Mouse (Mus musculus) embryo, embryonic 11.5 days (tissue): ENCODE measurements around the gene Nkd1.

Experiments
- DNase-seq: peaks from one replicate; pipeline ENCODE4 v3.0.0-alpha.2; 2012; ENCODE audit warnings: low read depth, low spot score

The Nkd1 gene

DNA sequence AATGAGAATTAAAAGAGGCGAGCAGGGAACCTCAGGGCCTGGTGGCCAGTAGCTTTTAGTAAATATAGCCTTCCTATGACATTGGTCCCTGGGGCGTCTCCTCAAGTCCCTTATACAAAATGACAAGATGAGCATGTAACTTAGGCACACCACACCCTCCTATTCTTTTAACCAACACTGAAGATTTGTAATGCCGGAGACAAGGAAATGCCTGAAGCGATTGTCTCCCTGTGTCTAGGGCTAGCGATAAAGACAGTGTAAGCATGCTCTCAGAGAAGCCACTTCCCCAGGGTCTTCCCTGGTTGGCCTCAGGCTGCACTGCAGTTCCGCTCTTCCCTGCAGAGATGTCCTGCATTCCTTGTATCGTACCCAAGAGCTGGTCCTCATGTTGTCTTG, 17.8 kb downstream of the Nkd1 start:
- no peak for DNase-seq

DNA sequence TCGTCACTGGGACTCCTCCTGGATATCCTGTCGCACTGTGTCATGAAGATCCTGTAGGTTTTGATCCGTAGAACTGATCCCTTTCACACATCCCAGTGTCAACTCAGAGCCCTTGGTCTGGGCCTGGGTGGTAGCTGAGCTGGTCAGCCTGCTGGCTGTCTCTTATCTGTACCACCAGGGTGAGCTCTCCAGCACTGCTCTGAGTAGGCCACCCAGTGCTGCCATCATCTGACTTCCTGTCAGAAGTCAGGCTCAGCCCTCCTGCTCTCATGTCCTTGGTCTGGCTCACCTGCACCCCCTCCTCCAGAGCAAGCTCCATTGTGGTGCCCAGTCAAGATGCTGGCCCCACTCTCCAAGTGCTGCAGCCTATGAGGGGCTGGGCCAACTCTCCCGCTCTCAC, 18.8 kb downstream of the Nkd1 start:
- DNase-seq, result no peak

DNA sequence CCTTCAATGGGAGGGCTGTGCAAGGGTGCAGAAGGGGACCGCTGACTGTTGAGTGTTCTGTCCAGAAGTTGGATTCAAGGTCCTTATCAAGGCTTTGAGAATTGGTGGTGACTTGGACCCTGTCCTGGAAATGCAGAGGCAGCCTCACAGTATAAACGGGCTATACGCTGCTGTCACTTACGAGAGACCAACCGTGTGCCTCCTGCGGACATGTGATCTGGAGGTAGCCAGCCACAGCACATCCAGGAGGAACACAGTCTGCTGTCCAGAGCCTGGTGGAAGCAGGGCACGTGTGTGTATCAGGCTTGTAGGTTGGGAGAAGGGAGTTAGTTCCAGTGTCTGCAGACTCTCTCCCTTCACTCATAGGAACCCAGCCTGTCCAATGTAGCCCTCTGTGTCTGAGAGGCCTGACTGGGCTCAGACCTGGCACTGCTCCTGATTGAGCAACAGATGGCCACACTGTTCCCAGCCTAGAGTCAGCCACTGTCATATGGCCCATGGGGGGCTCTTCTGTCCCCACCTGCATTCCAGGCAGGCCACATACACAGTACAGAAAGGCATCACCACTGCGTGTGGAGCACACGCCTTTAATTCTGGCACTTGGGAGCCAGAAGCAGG, 21.6 kb downstream of the Nkd1 start:
- DNase-seq, result no peak

DNA sequence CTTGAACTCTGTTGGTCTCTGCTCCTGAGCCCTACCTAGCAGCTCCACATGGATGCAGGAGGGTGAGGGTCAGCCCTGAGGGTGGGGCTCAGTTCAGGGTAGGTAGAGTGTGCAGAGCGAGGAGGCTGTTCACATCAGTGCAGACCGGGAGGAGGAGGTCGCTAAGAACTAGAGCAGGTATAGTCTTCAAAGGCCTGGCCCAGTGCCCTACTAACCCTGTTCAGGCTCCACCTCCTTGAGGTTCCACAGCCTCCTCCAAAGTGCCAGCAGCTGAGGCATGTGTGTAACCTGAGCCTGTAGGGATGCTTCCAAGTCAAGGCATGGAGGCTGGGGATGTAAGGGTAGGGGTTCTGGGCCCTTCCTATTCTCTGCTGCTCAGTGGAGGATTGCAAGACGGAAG, 23.5 kb downstream of the Nkd1 start:
- no peak for DNase-seq

- no peak for DNase-seq
These were observed 24.3 kb downstream of the Nkd1 start for GRCm38 (mm10) chr8:88545441-88545840.

GRCm38 (mm10) chr8:88546032-88546732, 25.0 kb downstream of the Nkd1 start:
- no peak for DNase-seq

DNA sequence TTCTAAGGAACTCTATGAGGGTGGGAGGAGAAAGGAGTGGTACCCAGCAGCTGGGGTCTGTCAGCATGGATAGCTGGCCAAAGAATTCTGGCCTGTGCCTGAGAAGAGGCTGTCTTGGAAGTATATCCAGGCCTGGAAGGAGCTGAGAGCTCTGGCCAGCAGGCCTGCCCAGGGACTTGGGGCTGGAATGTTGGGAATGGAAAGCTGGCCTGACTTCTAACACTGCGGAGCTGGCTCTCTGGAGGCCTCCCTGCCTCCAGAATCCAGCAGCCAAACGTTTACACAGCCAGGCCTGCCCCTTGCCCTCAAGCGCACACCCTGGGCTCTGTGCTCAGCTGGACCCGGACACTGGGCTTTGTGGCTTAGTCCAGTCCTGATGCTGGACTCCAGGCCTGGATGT, 34.5 kb downstream of the Nkd1 start:
- DNase-seq, result no peak

GRCm38 (mm10) chr8:88559985-88560473, 38.9 kb downstream of the Nkd1 start:
- no peak for DNase-seq

DNA sequence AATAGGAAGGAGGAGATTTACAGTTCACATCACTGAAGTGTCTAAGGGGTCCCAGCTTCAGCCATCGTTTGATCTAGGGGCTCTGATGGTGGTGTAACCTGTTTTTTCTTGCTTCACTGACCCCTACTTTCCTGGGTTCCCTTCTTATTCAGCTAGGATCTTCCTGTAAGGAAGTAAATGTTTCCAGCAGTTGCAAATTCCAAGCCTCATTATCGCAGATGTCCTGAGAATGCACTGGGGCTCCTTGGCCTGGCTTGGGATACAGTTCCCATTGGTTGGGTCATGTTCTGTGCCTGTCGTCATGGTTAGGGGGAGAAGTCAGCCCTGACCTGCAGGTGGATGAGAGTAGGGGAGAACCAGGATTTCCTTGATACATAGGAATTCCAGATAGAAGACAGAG, 40.2 kb downstream of the Nkd1 start:
- DNase-seq, result no peak

- DNase-seq, result no peak
These were observed 43.2 kb downstream of the Nkd1 start for GRCm38 (mm10) chr8:88564256-88564903.

DNA sequence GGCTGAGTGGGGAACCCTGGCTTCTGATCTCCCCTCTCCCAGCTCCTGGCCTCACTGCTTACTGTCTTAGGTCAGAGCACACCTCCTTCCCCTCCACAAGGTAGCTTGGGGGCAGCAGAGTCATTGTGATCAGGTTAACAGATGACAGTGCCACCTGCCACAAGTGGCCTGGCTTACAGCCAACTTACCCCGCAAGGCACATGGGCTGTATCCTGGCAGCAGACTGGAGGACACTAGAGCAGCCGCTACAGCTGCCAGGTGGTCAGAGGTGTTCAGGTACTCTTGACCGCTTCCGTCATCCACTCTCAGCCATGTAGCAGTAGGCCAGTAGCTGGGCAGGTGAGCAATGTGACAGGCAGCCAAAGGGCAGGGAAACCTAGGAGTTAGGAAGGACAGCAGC, 45.0 kb downstream of the Nkd1 start:
- DNase-seq, result no peak

DNA sequence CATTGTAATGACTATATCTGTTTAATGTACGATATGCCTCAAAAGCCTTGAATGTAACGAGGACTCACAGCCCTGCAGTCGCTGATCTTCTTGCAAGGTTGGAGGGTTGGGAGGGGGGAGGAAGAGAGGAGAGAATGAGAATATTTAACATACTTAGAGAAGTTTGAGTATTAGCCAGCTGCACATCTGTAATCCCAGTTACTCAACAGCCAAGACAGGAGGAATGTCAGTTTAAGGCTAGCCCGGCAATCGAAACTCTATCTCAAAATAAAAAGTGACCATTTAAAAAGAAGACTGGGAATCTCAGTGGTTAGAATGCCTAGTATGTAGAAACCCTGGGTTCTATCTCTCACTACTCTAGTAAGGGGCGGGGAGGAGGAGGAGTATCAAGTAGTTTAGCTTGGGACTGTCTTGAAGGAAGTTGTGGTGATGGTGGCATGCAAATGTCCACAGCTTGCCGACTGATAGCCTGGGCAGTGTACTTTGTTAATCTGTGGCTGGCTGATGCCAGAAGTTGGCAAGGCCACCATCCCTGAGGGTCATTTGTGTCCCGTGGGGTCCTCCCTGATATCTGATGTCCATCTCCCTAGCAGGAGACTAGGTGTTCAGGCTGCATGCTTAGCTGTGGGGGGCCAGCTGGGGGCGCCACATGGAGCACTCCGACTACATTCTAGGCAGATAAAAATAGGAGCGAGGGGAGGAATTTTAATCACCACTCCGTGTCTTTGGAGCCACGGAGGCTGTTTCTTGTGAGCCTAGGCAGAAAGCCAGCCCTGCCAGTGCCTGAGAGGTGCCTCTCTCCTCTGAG, 46.4 kb downstream of the Nkd1 start:
- no peak for DNase-seq

- DNase-seq, result no peak
These were observed 47.1 kb downstream of the Nkd1 start for GRCm38 (mm10) chr8:88568211-88568610.

GRCm38 (mm10) chr8:88569366-88569765, 48.2 kb downstream of the Nkd1 start:
- no peak for DNase-seq

- peak; percentile 32 for DNase-seq
These were observed 49.3 kb downstream of the Nkd1 start for GRCm38 (mm10) chr8:88570293-88570998.

- DNase-seq, result no peak
These were observed 50.5 kb downstream of the Nkd1 start for GRCm38 (mm10) chr8:88571434-88572184.

DNA sequence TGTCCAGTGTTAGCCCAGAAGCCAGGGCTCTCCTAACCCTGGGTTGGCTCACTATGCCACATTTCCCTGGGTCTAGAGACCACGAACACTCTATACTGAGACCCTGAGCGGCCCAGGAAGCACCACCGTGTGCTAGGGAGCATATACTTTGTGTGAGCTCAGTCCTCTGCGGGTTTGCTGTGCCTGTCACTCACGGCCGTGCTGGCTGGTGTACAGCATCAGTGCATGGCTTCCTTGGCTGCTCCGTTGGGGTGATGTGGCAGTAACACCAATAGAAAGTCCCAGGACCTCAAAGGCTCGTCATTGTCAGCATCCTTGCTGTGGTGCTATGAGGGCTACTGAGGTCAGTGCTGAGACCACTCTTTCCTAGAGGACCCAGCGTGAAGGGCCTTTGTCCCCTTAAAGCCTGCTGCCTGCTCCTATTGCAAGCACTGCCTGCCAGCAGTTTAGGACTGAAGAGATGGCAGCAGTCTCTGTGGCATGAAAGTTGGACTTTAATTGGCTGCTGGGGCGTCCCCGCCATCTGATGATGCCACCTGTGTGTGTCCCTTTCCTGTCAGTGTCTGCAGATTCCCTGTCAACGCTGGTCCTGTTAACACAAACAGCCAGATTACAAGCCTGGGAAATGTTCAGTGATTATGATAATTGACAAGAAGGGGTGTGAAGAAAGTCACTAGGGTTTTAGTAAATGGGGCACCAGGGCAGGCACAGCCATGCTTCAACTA, 51.2 kb downstream of the Nkd1 start:
- no peak for DNase-seq

- DNase-seq, result no peak
These were observed 51.9 kb downstream of the Nkd1 start for GRCm38 (mm10) chr8:88572941-88573645.

DNA sequence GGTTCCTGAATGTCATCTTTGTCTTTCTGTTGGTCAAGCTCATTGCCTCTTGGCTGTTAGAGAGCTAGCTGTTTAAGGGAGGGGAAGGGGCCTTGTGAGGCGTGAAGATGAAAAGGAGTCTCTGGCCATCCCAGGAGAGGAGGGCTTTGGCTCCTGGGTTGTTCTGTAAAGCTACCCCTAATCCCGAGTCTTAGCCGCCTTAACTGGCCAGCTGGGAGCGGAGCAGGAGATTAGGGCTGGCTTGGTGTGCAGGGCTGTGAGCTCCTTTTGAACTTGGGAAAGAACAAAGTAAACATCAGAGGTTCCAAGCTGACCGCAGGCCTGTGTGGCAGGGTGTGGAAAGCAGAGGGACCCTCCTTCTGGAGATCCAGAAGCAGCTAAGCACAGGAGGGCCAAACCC, 53.8 kb downstream of the Nkd1 start:
- no peak for DNase-seq
